Mouse (Mus musculus) neutrophil, adult 83 days (primary cell): ENCODE data around the gene Abhd4. TPM values are rescaled to one million over a fixed set of nuclear protein-coding genes. Genes with fewer than 3 reads are reported as not detected.

Experiments used
- total RNA-seq, 2 experiments: library from RNA; stranded (reverse); gene quantifications; one replicate each; pipeline ENCODE4 v1.2.4; 2023

Abhd4 gene
- 10 to 100 TPM; 18.0 to 19.4 TPM for total RNA-seq

DNA sequence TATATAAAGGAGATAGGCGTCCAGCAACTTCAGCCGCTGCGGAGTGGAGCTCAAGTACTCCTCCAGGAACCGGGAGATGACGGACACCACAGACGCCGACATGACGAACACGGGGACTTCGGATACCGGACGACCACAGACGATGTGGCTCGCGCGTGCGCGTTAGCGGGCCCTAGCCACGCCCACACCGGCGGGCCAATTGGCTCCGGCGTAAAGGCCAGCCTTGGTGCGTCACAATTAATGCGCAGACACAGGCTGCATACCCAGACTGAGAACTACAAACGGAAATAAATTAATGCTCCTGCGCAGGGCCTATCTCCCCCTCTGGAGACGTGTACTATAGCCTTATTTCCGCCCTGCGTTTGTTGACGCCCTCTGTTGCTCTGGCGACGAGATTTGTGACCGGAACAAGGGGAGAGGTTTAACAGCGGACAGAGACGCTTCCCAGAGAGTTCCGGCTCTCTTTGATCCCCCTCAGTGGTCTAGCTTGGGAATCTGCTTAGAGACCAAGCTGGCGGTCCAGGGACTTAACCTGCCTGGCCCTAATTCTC, at the start of gene Abhd4, which contains the start of gene Dad1:
Gene Abhd4, plus strand, starts transcription at position 448 of the 551 bp plus-strand sequence.
Gene Dad1, minus strand, starts transcription at position 364 of the 551 bp plus-strand sequence.

GRCm38 (mm10) chr14:54284839-54285238, 30.9 kb downstream of the Abhd4 start, which contains the start of gene Olfr49:
TSS of gene Olfr49 (minus strand) at chr14:54284939.

Other genes with a start within 250 kb of the Abhd4 start
- 10 to 100 TPM; 60.7 to 65.5 TPM for gene Dad1, start 84 bp upstream of the Abhd4 start, total RNA-seq
- gene Olfr49, start 30.8 kb downstream of the Abhd4 start, total RNA-seq = not detected
- gene Oxa1l, start 106.6 kb downstream of the Abhd4 start, total RNA-seq = 10 to 100 TPM; 39.9 to 43.0 TPM
- gene Slc7a7, start 163.6 kb downstream of the Abhd4 start, total RNA-seq = 10 to 100 TPM; 20.7 to 26.1 TPM
- gene Mrpl52, start 172.7 kb downstream of the Abhd4 start, total RNA-seq = 10 to 100 TPM; 38.9 to 39.9 TPM
- 1 to 10 TPM; 1.1 to 2.8 TPM for gene Mmp14, start 177.4 kb downstream of the Abhd4 start, total RNA-seq
- 10 to 100 TPM; 82.6 to 82.9 TPM for gene Lrp10, start 209.9 kb downstream of the Abhd4 start, total RNA-seq
- under 1 TPM in 1 of 2 experiments, not detected in 1; 0.18 TPM for gene Rem2, start 221.9 kb downstream of the Abhd4 start, total RNA-seq